29 mouse cellular contexts compared by ENCODE assay signal in genomic region chrX:99057772-99058440, GRCm38 (mm10). TPM values are rescaled to one million over a fixed set of nuclear protein-coding genes. Genes with fewer than 3 reads are reported as not detected.
DNase-seq lines count a peak whose midpoint lies in the region; ATAC-seq and TF ChIP-seq lines count a peak whose summit lies in the region.
"Had no signal": no experiment of that assay in that cellular context is flagged by ENCODE, and none has a peak within 500 bp of the region (broad histone marks: within the 10 kb centered on the region; RNA-seq: fewer than 3 reads in every experiment).

No protein-coding gene starts in this region.

- DNase-seq in embryo, embryonic 10 days (ENCODE audit: low spot score) = peak; percentile 10
- no peak for DNase-seq in embryo, embryonic 11 days
- peak; percentile 36 for DNase-seq in kidney, adult 11 months
- DNase-seq in lung, postnatal 0 days (ENCODE audit: low spot score) = no peak
- no peak for DNase-seq in lung, postnatal 10 days
- DNase-seq in mesoderm, embryonic 11.5 days (ENCODE audit: low read depth, low spot score) = peak; percentile 11
- DNase-seq in left cerebral cortex, adult 2 months (ENCODE audit: extremely low spot score in 1 of 2, low spot score in 2 of 2) = no peak
- DNase-seq: adrenal gland, adult 2 months; cerebellum, adult 2 months; cerebellum, postnatal 14 days; gastrocnemius, postnatal 14 days; heart, adult 18-20 months; heart, postnatal 10 days; layer of hippocampus, postnatal 36 days; lung, embryonic 14.5 days; midbrain, embryonic 14.5 days; thymus, postnatal 25 days had no signal

- 60% methylated on average over 6 of the region's 6 CpGs for WGBS in kidney, embryonic 15.5 days
- WGBS in lung, postnatal 0 days = 52% methylated on average over 6 of the region's 6 CpGs

- TF ChIP-seq EP300 in lung, postnatal 0 days (IDR thresholded peaks at IDR 0.05) = no peak

- no peaks in the 10 kb centered on the region for H3K36me3 ChIP-seq in kidney, embryonic 15.5 days
- no peaks in the 10 kb centered on the region for H3K36me3 ChIP-seq in lung, postnatal 0 days (ENCODE audit: insufficient read depth, low read length)
- H3K36me3 ChIP-seq: hindbrain, embryonic 15.5 days; limb, embryonic 12.5 days; liver, embryonic 15.5 days had no signal

- intact Hi-C loops in left cerebral cortex, adult 2 months (cut with DNase I) = loop anchor here (5.0 kb wide), 1 partner anchor 66 kb away; no protein-coding TSS in a partner anchor

- peaks cover 32% of the 10 kb centered on the region for H3K27me3 ChIP-seq in kidney, embryonic 15.5 days
- no peaks in the 10 kb centered on the region for H3K27me3 ChIP-seq in lung, postnatal 0 days (replicated peaks; ENCODE audit: insufficient read depth, low read length)
- H3K27me3 ChIP-seq: CH12.LX; hindbrain, embryonic 15.5 days; liver, embryonic 15.5 days had no signal

- ATAC-seq in kidney, embryonic 15.5 days (replicated peaks; ENCODE audit: low FRiP score) = no peak
- ATAC-seq in lung, postnatal 0 days = peak; percentile 35
- ATAC-seq: activated CD4-positive, CD25-positive, alpha-beta regulatory T cell, adult 4 months; forebrain, embryonic 16.5 days; inflammation-experienced regulatory T-cells, adult 6 months had no signal

- TF ChIP-seq CTCF in lung, postnatal 0 days (IDR thresholded peaks at IDR 0.05) = no peak
- no peak for TF ChIP-seq CTCF in left cerebral cortex, adult 2 months (IDR thresholded peaks at IDR 0.05)

- H3K4me2 ChIP-seq in kidney, embryonic 15.5 days = no peak overlapping the region
- H3K4me2 ChIP-seq in lung, postnatal 0 days (replicated peaks; ENCODE audit: low read depth, low read length) = no peak overlapping the region
- H3K4me2 ChIP-seq: heart, embryonic 13.5 days; hindbrain, embryonic 15.5 days; limb, embryonic 12.5 days; liver, embryonic 15.5 days; lung, embryonic 14.5 days had no signal

- no peak overlapping the region for H3K4me3 ChIP-seq in kidney, embryonic 15.5 days (replicated peaks)
- H3K4me3 ChIP-seq in lung, postnatal 0 days (ENCODE audit: low read depth, low read length) = no peak overlapping the region
- no peak overlapping the region for H3K4me3 ChIP-seq in left cerebral cortex, adult 2 months
- H3K4me3 ChIP-seq: erythroblast, embryonic 14.5 days; heart, embryonic 13.5 days; hindbrain, embryonic 15.5 days; limb, embryonic 12.5 days; liver, embryonic 15.5 days had no signal

- H3K4me1 ChIP-seq in kidney, embryonic 15.5 days = no peaks in the 10 kb centered on the region
- no peaks in the 10 kb centered on the region for H3K4me1 ChIP-seq in lung, postnatal 0 days (ENCODE audit: insufficient read depth, low read depth, low read length)
- H3K4me1 ChIP-seq: hindbrain, embryonic 15.5 days; limb, embryonic 12.5 days; liver, embryonic 15.5 days had no signal

- no peak overlapping the region for H3K27ac ChIP-seq in kidney, embryonic 15.5 days
- H3K27ac ChIP-seq in lung, postnatal 0 days (ENCODE audit: low read length) = no peak overlapping the region
- H3K27ac ChIP-seq in left cerebral cortex, adult 2 months = no peak overlapping the region
- H3K27ac ChIP-seq: heart, embryonic 13.5 days; hindbrain, embryonic 15.5 days; limb, embryonic 12.5 days; liver, embryonic 15.5 days; macrophage had no signal

- H3K9ac ChIP-seq in kidney, embryonic 15.5 days = no peak overlapping the region
- H3K9ac ChIP-seq in lung, postnatal 0 days (replicated peaks; ENCODE audit: low read depth) = no peak overlapping the region
- H3K9ac ChIP-seq: heart, embryonic 13.5 days; hindbrain, embryonic 15.5 days; limb, embryonic 12.5 days; liver, embryonic 15.5 days; lung, embryonic 14.5 days had no signal

- H3K9me3 ChIP-seq in kidney, embryonic 15.5 days (replicated peaks) = no peaks in the 10 kb centered on the region
- no peaks in the 10 kb centered on the region for H3K9me3 ChIP-seq in lung, postnatal 0 days (ENCODE audit: low read length)
- H3K9me3 ChIP-seq: hindbrain, embryonic 15.5 days; limb, embryonic 12.5 days; liver, embryonic 15.5 days had no signal

RNA-seq across cellular contexts. Expression of gene Stard8, which starts 54.9 kb away (rescaled TPM):
- 14.0 and 15.8 TPM in 2 replicates for polyA plus RNA-seq in kidney, embryonic 15.5 days (2015; fragmentation: Nextera tagmentation; extraction: Ambion mirVana)
- polyA plus RNA-seq in lung, postnatal 0 days (2015; fragmentation: Nextera tagmentation; extraction: Ambion mirVana) = 14.8 and 18.7 TPM in 2 replicates
- total RNA-seq in left cerebral cortex, adult 2 months (2021) = 10 to 100 TPM; 49.6 to 49.7 TPM
- polyA plus RNA-seq: C2C12 had no signal

Comparison
In these comparisons a context has a peak if more than half of its experiments do, and no peak if none do; other contexts are left out.
1. DNase-seq: peak in embryo, embryonic 10 days (single experiment), kidney, adult 11 months (single experiment) and mesoderm, embryonic 11.5 days (single experiment); none in embryo, embryonic 11 days (single experiment), lung, postnatal 0 days (single experiment), lung, postnatal 10 days (single experiment) and left cerebral cortex, adult 2 months (0 of 2).